ENCODE assay signal across 8 mouse cellular contexts in the genomic region with DNA sequence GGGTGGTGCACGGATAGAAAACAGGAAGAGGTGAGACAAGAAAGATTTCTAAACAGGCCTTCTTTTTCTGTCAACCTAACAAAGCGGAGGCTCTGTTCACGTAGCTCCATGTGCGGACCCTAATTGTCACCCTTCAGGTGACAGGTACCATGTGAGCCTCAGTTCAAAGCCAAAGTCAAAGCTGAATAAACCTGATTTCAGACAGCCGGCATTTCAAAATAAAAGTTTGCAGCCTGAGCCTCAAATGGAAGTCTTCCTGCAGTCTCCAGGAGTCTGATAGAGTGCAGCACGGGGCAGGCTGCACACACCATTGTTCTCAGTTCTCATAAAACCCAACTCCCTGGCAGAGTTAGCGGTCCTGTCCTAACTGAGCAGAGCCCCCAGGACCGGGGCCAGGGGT.
DNase-seq lines count a peak whose midpoint lies in the region; ATAC-seq lines count a peak whose summit lies in the region.

No protein-coding gene starts in this region.

- H3K4me3 ChIP-seq in midbrain, embryonic 10.5 days = no peak overlapping the region
- no peak overlapping the region for H3K4me3 ChIP-seq in midbrain, embryonic 11.5 days (ENCODE audit: low read depth, low read length)
- no peak overlapping the region for H3K4me3 ChIP-seq in limb, embryonic 11.5 days (ENCODE audit: low read depth, low read length)

- 68% methylated on average over 8 of the region's 8 CpGs for WGBS in midbrain, embryonic 10.5 days
- 52% methylated on average over 8 of the region's 8 CpGs for WGBS in midbrain, embryonic 11.5 days
- 24% methylated on average over 8 of the region's 8 CpGs for WGBS in limb, embryonic 11.5 days

- intact Hi-C loops in heart, postnatal 25 days (cut with DNase I) = no loop called here

- peak; percentile 74 for DNase-seq in heart, adult 11 months
- DNase-seq in heart, postnatal 25 days (ENCODE audit: low spot score) = no peak
- no peak for DNase-seq in midbrain, embryonic 10.5 days (ENCODE audit: low spot score)
- DNase-seq in midbrain, embryonic 11.5 days (ENCODE audit: low spot score, missing footprints) = no peak
- DNase-seq in limb, embryonic 11.5 days (ENCODE audit: low spot score) = peak; percentile 57
- no peak for DNase-seq in layer of hippocampus, adult 11-12 months (ENCODE audit: low spot score)
- DNase-seq in testis, postnatal 14 days (ENCODE audit: low spot score) = no peak

- H3K9me3 ChIP-seq in midbrain, embryonic 10.5 days (replicated peaks) = no peaks in the 10 kb centered on the region
- H3K9me3 ChIP-seq in midbrain, embryonic 11.5 days (ENCODE audit: control insufficient read depth, low read length) = no peaks in the 10 kb centered on the region
- H3K9me3 ChIP-seq in limb, embryonic 11.5 days (ENCODE audit: control insufficient read depth, low read length) = no peaks in the 10 kb centered on the region

- no peak overlapping the region for H3K4me2 ChIP-seq in midbrain, embryonic 11.5 days
- peak overlapping the region; percentile 15; the same call in 1 of the 2 replicates for H3K4me2 ChIP-seq in limb, embryonic 11.5 days (ENCODE audit: low read depth, severe bottlenecking)

- no peaks in the 10 kb centered on the region for H3K36me3 ChIP-seq in midbrain, embryonic 10.5 days
- H3K36me3 ChIP-seq in midbrain, embryonic 11.5 days (ENCODE audit: control insufficient read depth, insufficient read depth, low read length) = no peaks in the 10 kb centered on the region
- H3K36me3 ChIP-seq in limb, embryonic 11.5 days (ENCODE audit: control insufficient read depth, insufficient read depth, low read length) = no peaks in the 10 kb centered on the region

- no peak overlapping the region for H3K9ac ChIP-seq in midbrain, embryonic 11.5 days (ENCODE audit: low read length)
- H3K9ac ChIP-seq in limb, embryonic 11.5 days (ENCODE audit: low read length) = peak overlapping the region; percentile 52

- H3K27ac ChIP-seq in midbrain, embryonic 10.5 days (replicated peaks) = peak overlapping the region; percentile 72
- H3K27ac ChIP-seq in midbrain, embryonic 11.5 days (ENCODE audit: low read depth, low read length) = no peak overlapping the region
- H3K27ac ChIP-seq in limb, embryonic 11.5 days (replicated peaks; ENCODE audit: low read depth, low read length) = peak overlapping the region; percentile 98

- peaks cover 11% of the 10 kb centered on the region for H3K27me3 ChIP-seq in midbrain, embryonic 10.5 days (ENCODE audit: low read depth, poor library complexity, severe bottlenecking)
- H3K27me3 ChIP-seq in midbrain, embryonic 11.5 days (ENCODE audit: control insufficient read depth, insufficient read depth, low read length) = no peaks in the 10 kb centered on the region
- no peaks in the 10 kb centered on the region for H3K27me3 ChIP-seq in limb, embryonic 11.5 days (ENCODE audit: control insufficient read depth, insufficient read depth, low read length)

- peaks cover 44% of the 10 kb centered on the region for H3K4me1 ChIP-seq in midbrain, embryonic 10.5 days
- peaks cover 25% of the 10 kb centered on the region for H3K4me1 ChIP-seq in midbrain, embryonic 11.5 days (ENCODE audit: control insufficient read depth, insufficient read depth, low read length)
- H3K4me1 ChIP-seq in limb, embryonic 11.5 days (ENCODE audit: control insufficient read depth, insufficient read depth, low read length) = peaks cover 50% of the 10 kb centered on the region

- ATAC-seq in midbrain, embryonic 11.5 days (ENCODE audit: low FRiP score) = no peak
- no peak for ATAC-seq in limb, embryonic 11.5 days (ENCODE audit: insufficient number of reproducible peaks, low FRiP score, low TSS enrichment, low read depth)
- no peak for ATAC-seq in cerebellum, adult (ENCODE audit: insufficient number of reproducible peaks, low FRiP score, low TSS enrichment)

Comparison
In these comparisons a context has a peak if more than half of its experiments do, and no peak if none do; other contexts are left out.
1. DNase-seq: peak in heart, adult 11 months (single experiment) and limb, embryonic 11.5 days (single experiment); none in heart, postnatal 25 days (single experiment), midbrain, embryonic 10.5 days (single experiment), midbrain, embryonic 11.5 days (single experiment), layer of hippocampus, adult 11-12 months (single experiment) and testis, postnatal 14 days (single experiment).